Mouse (Mus musculus): Measurements from ENCODE around the gene Hist2h2aa1.

- TF ChIP-seq CTCF (IDR thresholded peaks at IDR 0.05; ENCODE audit: insufficient read depth, low read length) = no peak
- TF ChIP-seq POLR2A (IDR thresholded peaks at IDR 0.05; ENCODE audit: borderline replicate concordance, extremely low read depth, low read depth, low read length) = no peak
These were observed 14.2 kb upstream of the Hist2h2aa1 start for GRCm38 (mm10) chr3:96230910-96231757.

Data from lung, adult 2 months (tissue).